Mouse (Mus musculus) heart, adult 2 months (tissue): Measurements from ENCODE around the gene Cacna1i.

Source experiments
- CTCF ChIP-seq: fragments of 200-600 bp; IDR thresholded peaks from 2 replicates; pipeline ENCODE4 v1.8.1; 2022; ENCODE audit warnings: antibody characterized with exemption, mild to moderate bottlenecking, moderate library complexity
- POLR2A ChIP-seq: fragments of 200-500 bp; IDR thresholded peaks from 2 replicates; pipeline ENCODE4 v1.6.1; 2011; ENCODE audit warnings: mild to moderate bottlenecking, low read depth, low read length, control low read depth; ENCODE audit not compliant: insufficient read depth

DNA sequence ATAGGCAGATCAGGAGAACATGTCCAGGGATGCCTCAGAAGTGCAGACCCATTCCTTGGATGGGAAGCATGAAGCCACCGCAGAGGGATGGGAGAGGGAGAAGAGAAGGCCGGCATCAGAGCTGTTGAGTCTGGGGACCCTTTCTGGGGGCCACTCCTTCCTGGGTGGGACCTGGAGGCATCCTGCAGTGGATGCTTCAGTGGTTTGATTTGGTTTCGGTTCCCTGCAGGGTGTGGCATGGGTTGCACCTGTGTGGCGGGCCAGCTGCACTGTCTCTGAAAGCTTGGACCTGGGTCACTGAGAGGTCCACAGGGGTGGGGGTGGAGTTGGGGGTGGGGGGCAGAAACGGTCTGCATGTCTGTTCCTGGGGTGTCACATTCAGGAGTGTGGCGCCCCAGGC is 32.9 kb downstream of the Cacna1i start:
- TF ChIP-seq CTCF (no peak), POLR2A (no peak)
